Mouse (Mus musculus): ENCODE results near the gene C87414.
"Not testable (repeated sequence)": the region's sequence is repeated elsewhere in the genome, so short reads cannot be mapped to it uniquely, and the experiment has no call there.

Gene C87414

DNA sequence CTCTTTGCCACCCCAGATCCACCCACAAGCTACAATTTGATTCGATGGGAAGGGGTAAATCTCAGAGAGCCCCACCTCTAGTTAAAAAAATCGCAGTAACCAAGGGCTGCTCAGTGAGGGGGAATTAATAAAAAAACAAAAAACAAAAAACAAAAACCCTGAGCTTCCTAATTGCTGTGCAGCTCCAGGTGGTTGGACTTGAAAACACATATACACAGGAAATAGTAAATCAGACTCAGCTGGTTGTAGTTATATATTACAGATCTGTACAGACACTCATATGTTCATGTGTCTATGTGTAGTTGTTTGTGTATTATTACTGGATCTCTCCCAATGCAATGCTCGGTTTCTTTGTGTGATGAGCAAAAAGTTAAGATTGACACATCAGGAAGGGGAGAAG, at the start of gene C87414:
Gene C87414 (minus strand): TSS at position 101 of the 400 bp plus-strand sequence.
- not testable (repeated sequence) for DNase-seq (ENCODE audit: low spot score in 2 of 2)

DNA sequence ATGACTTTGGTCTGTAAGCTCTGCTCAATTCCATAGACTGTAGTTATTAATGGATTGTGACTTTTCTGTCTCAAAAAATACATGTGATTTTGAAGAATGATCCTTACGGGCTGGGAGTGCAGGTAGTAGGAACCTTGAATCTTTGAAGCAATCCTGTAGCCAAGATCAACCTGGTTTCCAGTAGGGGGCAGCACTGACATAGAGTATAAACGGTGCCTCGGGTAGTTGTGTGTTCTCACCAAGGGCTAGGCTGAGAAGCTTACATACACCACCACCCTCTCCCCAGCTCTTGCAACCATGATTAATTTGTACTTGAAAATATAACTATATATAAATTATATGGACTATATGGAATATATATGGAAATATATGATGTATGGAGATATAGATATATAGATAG, 13.3 kb upstream of the C87414 start:
- DNase-seq (ENCODE audit: low spot score in 2 of 2) = not testable (repeated sequence)
